Mouse (Mus musculus) cerebellum, adult 2 months (tissue): Measurements from ENCODE around the gene a.

Experiments used
- CTCF ChIP-seq: fragments of 200-500 bp; IDR thresholded peaks from 2 replicates; pipeline ENCODE4 v1.5.1; 2011; ENCODE audit warnings: low read depth, mild to moderate bottlenecking, control low read depth, low read length, moderate library complexity, borderline replicate concordance; ENCODE audit not compliant: insufficient read depth
- POLR2A ChIP-seq: fragments of 200-500 bp; IDR thresholded peaks from 2 replicates; pipeline ENCODE4 v1.6.1; 2011; ENCODE audit warnings: low read length, control low read depth, borderline replicate concordance; ENCODE audit not compliant: insufficient read depth

DNA sequence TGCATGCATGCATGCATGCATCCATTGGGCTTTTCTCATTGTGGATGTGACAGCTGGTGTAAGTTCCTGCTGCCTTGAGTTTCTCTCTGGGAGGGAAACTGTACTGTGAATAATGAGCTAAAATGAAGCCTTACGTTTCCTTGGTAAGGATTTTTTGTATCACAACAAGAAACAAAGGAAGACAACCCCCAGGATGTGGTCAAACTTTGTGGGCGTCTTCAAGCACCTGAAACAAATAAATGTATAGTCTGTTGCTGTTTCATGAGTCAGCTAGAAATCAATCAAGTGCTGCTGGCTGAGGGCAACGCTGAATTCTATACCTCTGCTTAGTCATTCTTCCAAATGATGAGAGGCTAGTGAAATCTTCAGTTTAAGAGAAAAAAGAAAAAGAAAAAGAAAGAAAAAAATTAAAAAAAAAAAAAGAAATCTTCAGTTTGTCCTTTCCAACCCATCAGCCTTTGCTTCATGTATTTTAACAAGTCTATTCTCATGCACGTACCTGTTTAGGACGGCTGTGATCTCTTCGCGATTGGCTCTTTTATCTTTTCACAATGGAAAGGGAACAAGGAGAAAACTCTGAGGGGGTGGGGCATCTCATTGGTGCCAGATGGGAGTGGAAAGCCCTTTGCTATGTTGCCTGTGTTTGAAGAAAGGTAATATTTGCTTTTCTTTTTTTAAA is 288.4 kb downstream of the a start:
- no peak for TF ChIP-seq CTCF
- no peak for TF ChIP-seq POLR2A
